Mouse (Mus musculus) lung, postnatal 0 days (tissue): ENCODE results near the gene Kdm7a.

Experiments used
- CTCF ChIP-seq: IDR thresholded peaks from 2 replicates; pipeline ENCODE4 v1.5.1; 2016; ENCODE audit warnings: antibody characterized with exemption, mild to moderate bottlenecking
- EP300 ChIP-seq: IDR thresholded peaks from 2 replicates; pipeline ENCODE4 v1.6.1; 2016; ENCODE audit warnings: antibody characterized with exemption, mild to moderate bottlenecking, control low read depth

DNA sequence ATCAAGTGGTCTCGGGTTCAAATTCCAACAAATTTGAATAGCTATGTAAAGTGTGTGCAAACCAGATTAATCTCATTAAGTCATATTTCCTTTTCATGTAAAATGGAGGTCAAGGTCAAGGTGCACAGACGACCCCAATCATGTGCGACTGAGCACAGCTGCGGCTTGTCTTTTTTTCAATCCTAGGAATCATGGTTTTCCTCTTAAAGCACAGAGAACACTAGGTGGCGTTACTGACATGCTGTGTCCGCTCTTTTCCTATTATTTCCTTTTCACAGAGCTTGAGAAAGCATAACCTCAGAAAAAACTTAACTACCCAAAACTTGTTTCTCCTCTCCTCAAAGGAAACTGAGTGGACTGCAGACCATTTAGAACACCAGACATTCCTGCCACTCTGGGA, 60.5 kb downstream of the Kdm7a start:
- peak; percentile 57 for TF ChIP-seq CTCF
- TF ChIP-seq EP300 = no peak
